Mouse (Mus musculus) urinary bladder, adult 2 months (tissue): ENCODE data around the gene Magi2. TPM values are rescaled to one million over a fixed set of nuclear protein-coding genes. Genes with fewer than 3 reads are reported as not detected.
"Not testable (repeated sequence)": the region's sequence is repeated elsewhere in the genome, so short reads cannot be mapped to it uniquely, and the experiment has no call there.

Source experiments
- DNase-seq: peaks from one replicate; pipeline ENCODE4 v3.0.0; 2022; ENCODE audit warnings: low spot score
- polyA plus RNA-seq: library from polyadenylated mRNA; depleted of rRNA; stranded (reverse); fragments of >200 nt; gene quantifications from 2 replicates; pipeline ENCODE4 v1.2.3, GENCODE M21; 2012; rRNA removed

The Magi2 gene
- polyA plus RNA-seq = 1.8 and 2.8 TPM in 2 replicates

DNA sequence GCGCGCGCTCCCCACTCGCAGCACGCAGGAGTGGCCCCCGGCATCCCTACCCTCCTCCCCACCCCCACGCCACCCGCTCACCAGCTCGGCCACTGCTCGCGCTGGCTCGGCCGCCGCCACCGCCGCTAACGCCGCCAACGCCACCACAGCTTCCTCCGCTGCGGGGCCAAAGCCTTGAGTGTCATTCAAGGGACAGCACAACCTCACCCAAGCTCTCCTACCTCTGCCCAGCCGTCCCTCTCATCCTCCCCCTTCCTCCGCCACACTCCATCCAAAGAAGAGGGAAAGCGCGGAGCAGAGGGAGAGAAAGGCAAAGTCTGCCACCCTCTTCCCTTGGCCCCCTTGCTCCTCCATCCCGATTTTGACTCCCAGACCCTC is at the start of gene Magi2:
Gene Magi2 (plus strand): TSS at position 171 of the 378 bp plus-strand sequence.
- DNase-seq = no peak

DNA sequence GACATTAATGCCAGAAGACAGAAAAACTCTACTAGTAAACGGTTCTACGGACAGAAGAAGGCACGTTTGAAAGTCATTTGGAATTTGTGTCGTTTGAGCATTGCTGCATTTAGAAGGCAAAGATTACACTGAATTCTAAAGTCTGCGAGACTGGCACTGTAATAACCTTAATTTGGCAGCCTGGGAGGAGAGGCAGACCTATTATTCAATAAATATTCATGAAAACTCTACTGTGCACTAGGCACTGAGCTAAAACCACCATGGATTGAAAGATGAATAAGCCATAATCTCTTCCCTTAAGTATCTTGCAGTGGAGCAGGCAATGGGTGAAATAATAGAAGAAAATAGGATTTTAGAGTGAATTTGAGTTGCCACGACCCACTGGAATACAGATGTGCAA is 48.2 kb upstream of the Magi2 start:
- DNase-seq = no peak

DNA sequence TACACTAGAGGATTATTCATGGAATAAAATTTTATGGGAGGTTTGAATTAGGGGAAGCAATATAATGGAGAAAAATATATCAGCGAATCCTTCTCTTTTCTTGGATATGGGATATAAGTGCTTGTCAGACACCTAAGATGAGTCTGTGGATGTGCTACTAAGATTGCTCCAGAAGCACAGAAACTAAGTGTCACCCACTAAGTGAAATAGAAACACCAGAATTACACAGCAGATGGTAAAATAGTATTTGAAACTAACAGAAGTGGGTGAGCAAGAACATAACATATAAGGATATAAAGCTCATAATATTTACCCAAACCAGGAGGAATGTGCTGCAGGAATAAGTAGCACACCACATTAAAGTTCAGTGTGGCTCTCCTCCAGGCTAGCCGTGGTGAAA is 40.7 kb upstream of the Magi2 start:
- no peak for DNase-seq

DNA sequence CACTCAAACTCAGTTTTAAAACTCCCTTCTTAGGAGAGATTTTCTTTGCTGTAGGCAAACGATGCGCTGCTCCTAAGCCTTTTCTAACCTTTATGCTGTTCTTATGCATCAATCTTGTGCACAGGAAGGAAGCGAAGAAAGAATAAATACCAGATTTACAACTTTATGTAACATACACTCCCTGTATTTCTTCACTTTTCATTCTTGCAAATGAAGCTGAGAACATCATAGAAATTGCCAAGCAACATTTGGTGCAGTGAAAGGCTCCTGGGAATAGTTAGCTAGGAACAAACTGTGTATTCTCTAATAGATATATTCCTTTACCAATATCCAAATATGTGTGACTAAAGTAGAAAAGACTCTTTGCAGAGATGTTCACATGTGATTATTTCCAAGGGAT is 15.2 kb upstream of the Magi2 start:
- DNase-seq = no peak

DNA sequence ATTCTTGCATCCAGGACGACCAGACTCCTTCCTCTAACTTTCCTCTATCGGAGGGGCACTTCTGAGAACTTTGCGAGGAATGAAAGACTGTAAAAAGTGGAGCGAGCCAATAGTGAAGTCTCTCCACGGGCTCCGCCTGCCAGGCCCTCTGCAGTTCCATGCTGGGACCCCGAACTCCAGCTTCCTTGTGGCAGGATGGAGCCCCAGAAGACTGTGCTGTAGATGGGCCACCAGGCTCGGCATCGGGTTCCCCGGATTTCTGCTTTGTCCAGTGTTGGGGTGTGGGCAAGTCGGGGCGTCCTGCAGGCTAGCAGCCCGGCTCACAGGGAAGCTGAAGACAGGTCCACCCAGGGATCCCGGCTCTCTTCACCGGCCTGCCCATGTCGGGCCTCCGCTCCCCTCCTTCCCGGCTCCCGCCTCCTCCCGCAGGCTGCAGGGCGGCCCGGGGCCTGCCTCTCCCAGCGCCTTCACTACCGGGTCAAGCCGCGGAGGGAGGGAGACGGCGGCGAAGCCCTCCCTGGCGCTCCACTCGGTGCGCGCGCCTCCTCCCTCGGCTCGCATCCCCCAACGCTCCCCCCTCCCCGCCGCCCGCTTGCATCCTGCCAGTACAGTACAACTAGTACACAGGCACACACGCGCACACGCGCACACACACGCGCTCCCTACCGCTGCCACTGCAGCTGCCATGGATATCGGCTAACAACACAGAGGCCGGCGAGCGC is 531 bp upstream of the Magi2 start:
- peak; percentile 44 for DNase-seq

DNA sequence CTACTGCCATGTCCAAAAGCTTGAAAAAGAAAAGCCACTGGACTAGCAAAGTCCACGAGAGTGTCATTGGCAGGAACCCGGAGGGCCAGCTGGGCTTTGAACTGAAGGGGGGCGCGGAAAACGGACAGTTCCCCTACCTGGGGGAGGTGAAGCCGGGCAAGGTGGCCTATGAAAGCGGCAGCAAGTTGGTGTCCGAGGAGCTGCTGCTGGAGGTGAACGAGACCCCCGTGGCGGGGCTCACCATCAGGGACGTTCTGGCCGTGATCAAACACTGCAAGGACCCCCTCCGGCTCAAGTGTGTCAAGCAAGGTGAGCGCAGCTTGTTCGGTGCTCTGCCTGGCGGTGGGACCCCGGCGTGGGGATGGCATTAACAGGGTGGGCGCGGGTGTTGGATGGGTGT is 445 bp downstream of the Magi2 start:
- no peak for DNase-seq

DNA sequence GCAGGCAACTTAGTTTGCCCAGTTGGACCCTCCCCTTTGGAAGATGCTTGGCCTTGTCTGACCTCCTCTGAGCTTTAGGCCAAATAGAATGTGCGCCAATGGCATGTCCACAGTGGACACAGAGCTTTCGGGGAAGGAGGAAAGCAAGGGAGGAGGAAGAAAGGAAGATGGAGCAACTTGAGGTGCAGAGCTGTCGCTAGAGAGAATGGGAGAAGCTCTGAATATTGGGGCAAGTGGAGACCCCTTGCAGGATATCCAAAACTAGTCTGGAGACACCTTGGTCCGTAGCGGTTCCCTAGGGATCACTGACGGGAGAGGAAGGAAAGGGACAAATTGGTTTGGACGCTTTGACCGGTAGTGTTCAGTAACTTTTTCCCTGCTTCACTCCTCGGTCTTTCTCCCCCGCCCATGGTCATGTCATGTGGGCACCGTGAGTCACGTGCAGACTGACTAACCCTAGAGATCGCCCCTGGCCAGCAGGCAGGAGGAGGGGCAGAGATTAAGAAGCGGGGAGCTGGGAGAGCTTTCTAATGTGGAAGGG is 1.0 kb downstream of the Magi2 start:
- DNase-seq = peak; percentile 22

DNA sequence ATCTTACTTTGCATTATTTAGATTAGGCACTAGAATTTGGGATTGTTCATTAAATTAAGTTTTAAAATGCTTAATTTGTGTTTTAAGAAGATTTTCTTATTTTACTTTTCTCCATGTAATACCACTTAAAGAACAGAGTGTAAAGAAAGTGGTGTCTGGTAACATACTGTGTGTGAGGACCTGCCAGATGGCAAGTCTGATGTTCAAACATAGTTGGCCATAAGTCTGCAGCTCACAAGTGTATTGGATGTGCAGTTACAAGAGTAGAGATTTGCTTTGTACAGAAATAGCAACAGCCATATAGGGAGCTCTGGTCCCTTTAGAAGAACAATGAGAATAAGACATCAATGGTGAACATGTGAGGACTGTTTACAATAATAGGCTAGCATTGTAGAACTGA is 15.0 kb downstream of the Magi2 start:
- DNase-seq = no peak

DNA sequence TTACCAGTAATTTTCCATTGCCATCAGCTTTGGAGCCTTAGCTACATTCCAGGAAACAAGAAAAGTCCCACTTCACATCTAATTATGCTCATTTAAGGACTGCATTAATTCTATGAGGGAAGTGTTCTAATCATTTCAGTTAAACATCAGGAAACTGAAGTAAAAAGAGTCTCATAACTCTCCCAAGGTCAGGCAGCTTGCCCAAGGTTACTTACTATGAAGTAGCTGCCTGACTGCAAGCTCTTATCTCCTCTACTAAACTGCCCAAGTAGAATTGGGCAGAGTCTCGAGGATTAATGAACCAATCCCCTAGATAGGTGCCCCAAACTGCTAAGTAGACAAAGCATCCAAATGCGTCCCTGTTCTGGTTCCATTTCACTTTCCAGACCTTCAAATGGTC is 19.6 kb downstream of the Magi2 start:
- DNase-seq = no peak

DNA sequence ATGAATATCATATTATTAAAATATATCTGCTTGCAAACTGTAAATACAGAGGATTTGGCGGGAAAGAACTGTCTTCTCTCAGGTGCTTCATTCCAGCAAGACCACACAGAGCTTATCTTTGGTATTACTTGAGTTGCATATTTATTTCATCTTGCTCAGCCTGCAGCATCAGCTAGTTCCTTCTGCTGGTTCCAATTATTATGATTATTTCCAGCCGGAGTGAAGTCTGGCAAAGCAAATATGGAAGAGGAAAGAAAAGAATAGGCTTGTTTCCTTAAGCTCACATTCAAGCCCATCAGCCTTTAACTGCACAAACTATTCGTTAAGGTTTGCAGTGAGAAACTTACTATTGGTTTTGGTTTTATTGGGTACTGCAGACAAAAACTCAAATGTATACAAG is 20.4 kb downstream of the Magi2 start:
- DNase-seq = no peak

DNA sequence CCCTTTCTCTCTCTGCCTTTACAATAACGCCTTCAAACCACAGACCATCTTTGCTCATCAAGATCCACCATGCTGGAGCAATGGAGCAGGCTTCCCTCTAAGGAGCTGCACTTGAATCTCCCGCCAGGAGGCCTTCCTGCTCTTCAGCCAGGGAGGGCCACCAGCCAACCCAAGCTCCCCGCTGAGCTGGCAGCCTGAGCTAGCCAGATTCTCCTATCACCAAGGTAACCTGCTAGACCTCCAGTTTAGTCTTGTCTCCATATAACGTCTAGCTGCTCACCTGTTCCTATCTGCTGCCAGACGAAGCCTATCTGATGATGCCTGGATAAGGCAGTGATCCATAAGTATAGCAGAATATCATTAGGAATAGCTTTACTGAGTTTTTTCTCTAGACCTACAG is 36.0 kb downstream of the Magi2 start:
- no peak for DNase-seq

DNA sequence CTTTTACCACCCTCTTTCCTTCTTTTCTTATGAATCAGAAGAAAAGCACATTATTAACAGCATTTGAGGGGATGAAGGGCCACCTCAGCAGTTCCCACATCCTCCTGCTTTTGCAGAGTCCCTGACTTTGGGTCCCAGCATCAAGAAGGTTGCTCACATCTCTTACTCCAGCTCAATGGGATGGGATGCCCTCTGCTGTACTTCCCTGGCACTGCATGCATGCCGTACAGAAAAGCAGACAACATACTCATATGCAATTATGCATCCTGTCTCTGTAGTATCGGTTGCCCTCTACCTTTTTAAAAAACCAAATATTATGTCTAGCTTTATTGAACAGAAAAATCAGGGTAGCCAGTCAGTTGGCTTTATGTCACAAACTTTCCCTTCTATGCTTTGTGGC is 37.8 kb downstream of the Magi2 start:
- DNase-seq = no peak

DNA sequence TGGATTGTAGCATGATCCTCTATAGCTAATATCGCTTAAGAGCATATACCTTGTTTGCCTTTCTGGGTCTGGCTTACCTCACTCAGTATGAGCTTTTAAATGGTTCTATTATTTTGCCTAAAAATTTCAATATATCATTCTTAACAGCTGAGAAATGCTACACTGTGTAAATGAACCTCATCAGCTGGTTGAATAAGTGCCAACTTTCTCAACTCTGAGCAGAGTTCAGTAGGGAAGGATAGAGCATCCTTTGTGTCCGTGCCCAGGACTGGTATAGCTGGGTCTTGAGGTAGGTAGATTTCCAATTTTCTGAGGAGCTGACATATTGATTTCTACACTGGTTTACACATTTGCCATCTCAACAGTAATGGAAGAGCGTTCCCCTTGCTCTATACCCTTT is 65.7 kb downstream of the Magi2 start:
- DNase-seq = no peak

DNA sequence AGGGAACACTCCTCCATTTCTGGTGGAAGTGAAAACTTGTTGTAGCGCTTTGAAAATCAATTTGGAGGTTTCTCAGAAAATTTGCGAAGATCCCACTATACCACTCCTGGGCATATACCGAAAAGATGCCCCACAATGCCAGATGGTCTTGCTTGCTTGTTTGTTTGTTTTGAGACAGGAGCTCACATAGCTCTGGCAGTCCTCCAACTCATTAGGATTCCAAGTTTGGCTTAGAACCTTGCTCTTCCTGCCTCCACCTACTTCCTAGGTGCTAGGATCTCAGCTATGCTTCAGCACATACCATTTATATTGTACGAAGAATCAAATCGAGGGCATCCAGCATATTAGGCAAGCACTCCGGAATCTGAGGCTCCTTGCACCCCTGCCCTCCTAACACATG is 79.8 kb downstream of the Magi2 start:
- no peak for DNase-seq

DNA sequence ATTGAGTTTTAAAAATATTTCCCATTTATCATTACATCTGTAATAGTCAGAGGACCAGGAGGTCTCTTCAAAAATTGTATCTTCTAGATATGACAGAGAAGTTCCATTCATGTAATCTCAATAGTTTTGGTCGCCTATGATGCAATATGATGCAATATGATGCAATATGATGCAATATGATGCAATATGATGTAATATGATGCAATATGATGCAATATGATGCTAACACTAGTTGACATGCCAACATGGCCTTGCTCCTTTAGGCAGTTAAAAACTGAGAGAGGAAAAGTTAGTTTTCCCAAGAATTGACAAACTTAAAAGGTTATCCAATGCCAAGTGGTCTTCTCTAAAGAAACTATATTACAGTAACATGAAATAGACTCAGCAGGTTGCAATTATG is 83.0 kb downstream of the Magi2 start:
- no peak for DNase-seq

DNA sequence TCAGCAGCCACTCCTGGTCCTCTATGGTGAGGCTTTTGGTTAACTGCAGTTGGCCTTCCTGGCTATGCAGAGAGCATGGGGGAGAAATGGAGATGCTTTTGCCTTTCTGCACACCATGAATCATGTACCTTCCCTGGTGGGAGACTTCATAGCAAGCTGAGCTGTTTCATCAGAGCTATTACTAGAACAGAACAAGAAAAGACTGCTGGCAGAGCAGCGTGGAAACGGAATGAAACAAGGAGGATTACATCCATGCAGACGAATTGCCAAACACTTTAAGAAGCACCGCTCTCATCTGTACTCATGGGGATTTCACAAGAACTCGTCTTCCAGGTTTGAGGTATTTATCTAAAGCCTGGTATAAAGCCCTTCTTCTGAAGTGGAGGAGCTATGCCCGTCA is 95.7 kb downstream of the Magi2 start:
- no peak for DNase-seq

DNA sequence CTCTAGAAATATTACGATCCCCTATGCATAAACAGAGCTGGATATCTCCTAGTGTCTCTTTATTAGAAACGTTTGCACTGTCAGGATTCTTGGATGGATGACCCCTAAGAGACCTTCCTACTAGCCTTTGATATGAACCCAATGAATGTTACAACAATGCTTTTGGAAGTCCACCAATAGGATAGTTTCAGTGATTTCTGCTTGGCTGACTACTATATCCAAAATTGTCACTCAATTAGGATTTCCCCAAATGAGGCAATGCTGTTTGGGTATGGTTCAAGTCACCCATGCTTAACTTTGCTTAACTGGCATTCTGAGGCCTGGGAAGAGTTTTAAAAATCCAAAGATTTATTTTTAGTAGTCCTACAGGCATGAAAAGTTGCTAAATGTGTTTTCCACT is 110.7 kb downstream of the Magi2 start:
- no peak for DNase-seq

DNA sequence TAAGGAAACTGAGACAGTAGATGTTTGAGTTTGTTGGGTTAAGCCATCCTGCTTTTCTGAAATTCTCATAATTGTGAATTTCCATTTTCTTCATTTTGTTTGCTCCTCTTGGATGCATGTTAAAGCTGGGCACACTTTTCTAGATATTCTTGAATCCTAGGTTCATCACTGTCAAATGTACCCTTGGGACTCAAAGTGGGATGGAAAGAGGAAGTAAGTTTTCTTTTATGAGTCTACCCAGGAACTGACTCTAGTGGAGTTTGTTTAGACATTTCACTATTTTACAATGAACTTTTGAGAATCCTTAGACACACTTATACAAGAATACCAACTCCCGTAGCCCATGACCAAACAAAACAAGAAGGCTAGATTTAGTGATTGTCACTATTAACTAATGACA is 141.3 kb downstream of the Magi2 start:
- no peak for DNase-seq

DNA sequence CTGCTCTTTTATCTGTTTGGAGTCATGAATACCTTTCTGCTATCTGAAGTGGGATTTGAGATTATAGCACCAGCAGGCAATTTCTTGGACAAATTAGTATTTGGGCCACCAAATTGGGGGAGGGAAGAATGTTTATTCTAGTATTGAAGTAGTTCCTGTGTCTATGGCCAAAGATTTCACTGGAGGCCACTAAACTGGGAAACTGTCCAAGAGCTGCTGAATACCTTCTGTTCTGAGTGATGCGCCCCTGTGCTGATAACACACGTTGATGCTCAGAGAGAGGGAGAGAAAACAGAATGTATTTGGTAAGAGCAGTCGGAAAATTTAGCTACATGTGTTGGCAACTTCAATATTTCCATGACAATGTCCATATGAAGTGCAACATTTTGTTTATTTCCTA is 169.0 kb downstream of the Magi2 start:
- DNase-seq = no peak

DNA sequence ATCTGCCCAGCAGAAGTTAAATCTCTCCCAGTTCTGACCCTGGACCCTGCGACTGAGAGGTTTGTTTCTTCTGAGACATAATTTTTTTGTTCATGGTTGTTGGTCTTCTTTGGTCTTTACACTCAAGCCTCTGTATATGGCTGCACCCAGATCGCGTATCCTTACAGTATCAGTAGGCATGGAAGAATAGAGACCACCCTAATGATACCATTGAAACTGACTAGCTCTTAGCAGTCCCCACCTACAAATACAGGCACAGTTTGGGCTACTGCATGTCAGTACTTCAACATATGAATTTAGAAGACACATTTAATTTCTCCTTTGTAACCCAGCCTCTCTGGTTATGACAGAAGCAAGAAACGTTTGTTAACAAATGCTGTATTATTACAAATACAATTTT is 173.5 kb downstream of the Magi2 start:
- no peak for DNase-seq

DNA sequence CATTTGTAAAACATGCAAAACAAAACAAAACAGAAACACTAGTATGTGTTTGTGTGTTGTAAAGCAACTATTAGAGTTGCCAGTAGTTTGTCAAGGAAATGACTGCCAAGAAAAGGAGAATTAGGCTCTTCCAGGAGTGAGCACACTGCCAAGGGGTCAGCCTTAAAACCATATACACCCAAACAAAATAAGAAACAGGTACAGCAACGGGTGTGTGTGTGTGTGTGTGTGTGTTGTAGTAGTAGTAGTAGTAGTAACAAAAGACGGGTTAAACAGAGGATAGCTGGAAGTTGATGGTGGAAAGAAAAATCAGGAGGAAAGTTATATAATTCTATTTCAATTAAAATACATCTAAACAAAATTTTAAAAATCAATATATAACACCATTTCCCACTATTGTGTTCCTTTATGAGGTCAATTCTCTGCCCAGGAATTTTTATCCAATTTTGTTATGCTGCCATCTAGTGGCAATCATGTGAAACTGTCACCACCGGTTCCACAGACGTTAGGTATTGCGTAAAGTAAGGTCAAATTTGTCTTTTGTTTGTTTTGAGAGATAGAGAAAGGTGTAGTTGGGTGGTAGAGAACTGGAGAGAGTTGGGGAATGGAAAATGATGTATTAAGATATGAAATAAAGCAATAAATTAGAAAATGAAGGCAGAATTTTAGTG is 174.0 kb downstream of the Magi2 start:
- DNase-seq = no peak

DNA sequence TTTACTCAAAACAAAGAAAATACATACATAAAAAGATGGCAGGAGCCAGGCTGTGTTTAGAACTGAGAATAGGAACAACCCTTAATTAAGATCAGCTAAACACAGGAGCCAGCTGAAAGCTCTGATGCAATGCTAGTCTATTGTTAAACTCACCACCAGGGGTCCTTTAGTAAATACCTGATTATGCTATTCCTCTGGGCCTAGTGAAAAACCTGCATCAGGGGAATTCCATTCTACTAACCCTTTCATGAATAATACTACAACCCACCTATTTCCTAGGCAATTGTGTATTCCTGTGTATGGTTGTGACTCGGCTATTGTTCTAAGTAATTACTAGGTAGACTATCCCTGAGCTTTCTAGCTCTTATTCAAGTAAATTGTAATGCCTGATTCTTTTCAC is 177.4 kb downstream of the Magi2 start:
- not testable (repeated sequence) for DNase-seq

DNA sequence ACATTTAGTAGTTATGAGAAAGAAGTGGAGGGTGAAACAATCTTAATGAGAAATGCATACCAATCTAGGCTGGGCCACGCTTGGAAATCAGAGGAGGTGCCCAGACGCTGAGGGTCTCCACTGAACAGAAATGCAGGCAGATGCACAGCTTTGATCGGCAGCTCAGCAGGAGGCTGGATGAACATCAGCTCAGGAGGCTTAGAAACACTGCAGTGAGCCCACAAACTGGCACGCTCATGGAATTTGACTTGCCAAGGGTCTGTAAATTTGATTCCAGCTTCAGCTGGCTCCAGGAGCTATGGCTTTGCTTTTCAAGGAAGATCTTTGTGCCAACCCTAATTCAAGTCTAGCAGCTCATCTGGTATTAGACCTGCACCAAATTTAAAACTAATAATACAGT is 187.7 kb downstream of the Magi2 start:
- no peak for DNase-seq

DNA sequence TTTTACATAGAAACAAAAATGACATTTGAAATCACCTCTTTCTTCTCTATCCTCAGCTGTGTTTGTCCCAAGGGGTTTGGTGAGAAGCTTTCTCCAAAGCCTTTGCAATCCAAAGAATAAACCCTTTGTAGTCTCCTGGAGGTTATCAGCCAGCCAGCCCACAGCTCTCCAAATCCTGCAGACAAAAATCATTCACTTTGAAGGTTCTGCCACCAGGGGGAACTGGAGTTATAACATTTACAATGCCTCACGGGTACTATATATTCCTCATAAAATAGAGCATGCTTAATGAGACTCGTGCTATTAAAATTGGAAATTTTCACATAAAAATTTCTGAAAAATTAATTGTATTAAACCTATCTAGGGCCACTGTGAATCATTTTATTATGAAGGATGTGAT is 202.5 kb downstream of the Magi2 start:
- DNase-seq = no peak
